Mouse (Mus musculus) kidney, adult 18-20 months (tissue): ENCODE data around the gene Tmem198b.

ENCODE experiments used
- DNase-seq: peaks from one replicate; pipeline ENCODE4 v3.0.0; 2021

Tmem198b gene

GRCm38 (mm10) chr10:128795581-128795980 lies 8.6 kb downstream of the Tmem198b start:
- DNase-seq = no peak

GRCm38 (mm10) chr10:128794391-128794790 lies 9.8 kb downstream of the Tmem198b start:
- no peak for DNase-seq

- no peak for DNase-seq
Observed at GRCm38 (mm10) chr10:128793258-128793657, 10.9 kb downstream of the Tmem198b start.

- no peak for DNase-seq
Observed at GRCm38 (mm10) chr10:128792041-128792440, 12.1 kb downstream of the Tmem198b start.

GRCm38 (mm10) chr10:128790398-128791124 lies 13.6 kb downstream of the Tmem198b start, which contains the start of gene Mmp19:
Gene Mmp19, plus strand, starts transcription at chr10:128790910.
- DNase-seq = no peak

GRCm38 (mm10) chr10:128780200-128780599 lies 24.0 kb downstream of the Tmem198b start:
- no peak for DNase-seq

GRCm38 (mm10) chr10:128779011-128779795 lies 25.0 kb downstream of the Tmem198b start:
- DNase-seq = peak; percentile 72

GRCm38 (mm10) chr10:128778441-128778840 lies 25.7 kb downstream of the Tmem198b start:
- no peak for DNase-seq

- DNase-seq = no peak
Observed at GRCm38 (mm10) chr10:128773685-128774084, 30.5 kb downstream of the Tmem198b start.

- no peak for DNase-seq
Observed at GRCm38 (mm10) chr10:128772895-128773294, 31.3 kb downstream of the Tmem198b start.
